Mouse (Mus musculus) A20 (cell line): Measurements from ENCODE around the gene Cfap43.

Source experiments
- DNase-seq: peaks from one replicate; pipeline ENCODE4 v3.0.0-alpha.2; 2011; ENCODE audit warnings: low read depth, low spot score

The Cfap43 gene

GRCm38 (mm10) chr19:47885886-47886285 lies 33.2 kb downstream of the Cfap43 start:
- no peak for DNase-seq

DNA sequence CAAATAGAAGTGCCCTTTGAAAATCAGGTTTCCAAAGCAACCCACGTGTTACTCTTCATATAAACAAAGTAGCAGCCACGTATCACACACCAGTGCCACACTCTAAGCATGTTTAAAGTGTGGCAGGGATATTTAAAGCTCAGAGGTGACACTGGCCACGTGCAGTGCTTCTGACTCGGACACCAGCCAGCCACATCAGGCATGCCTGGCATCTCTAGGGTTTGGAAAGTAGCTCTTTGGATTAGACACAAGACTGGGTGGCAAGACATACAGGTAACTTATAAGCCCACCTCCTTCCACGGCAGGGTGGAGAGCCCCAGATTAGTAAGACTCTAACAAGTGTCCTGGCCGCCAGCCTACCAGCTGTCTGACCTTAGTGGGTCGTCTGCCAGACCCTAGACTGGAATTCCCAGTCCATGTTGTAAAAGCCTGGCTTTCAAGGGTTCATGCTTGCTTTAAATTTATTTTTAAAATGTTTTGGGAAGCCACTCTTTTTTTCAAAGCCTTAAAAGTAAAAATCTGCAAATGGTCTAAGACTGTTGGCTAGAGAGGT lies 33.8 kb downstream of the Cfap43 start:
- no peak for DNase-seq

- DNase-seq: no peak
Measured at GRCm38 (mm10) chr19:47884296-47885085, 34.6 kb downstream of the Cfap43 start.

- no peak for DNase-seq
Measured at GRCm38 (mm10) chr19:47882882-47883254, 36.2 kb downstream of the Cfap43 start.

DNA sequence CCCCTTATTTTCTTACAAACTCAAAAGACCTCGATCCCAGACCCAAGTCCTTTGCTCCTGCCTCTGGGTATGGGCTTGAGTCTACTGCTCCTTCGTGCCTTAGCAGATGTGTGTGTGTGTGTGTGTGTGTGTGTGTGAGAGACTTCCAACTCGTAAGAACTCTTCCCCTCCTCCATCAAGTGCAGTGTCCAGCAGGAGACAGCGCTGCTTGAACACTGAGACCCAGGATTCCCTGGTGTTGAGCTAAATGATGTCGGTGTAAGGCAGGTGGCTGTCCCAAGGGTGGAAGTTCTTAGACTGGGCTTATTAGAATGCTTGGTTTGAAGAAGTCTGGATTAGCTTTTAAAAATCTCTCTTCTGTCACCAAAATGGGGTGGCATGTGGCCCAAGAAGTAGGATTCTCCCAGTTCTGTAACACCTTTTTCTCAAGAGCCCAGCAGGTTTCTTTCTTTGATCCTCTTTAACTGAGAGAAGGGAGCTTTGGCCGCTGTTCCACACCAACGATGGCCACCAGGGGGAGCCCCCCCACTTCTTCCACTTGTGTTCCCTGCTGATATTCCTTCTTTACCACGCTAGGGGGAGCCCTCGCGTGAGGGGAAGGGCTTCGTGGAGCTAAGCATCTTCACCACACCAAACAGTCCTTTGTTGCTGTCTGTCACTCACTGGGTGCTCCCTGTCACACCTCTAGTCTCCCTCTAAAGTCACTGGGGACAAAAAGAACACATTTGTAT lies 36.8 kb downstream of the Cfap43 start:
- peak; percentile 88 for DNase-seq

DNA sequence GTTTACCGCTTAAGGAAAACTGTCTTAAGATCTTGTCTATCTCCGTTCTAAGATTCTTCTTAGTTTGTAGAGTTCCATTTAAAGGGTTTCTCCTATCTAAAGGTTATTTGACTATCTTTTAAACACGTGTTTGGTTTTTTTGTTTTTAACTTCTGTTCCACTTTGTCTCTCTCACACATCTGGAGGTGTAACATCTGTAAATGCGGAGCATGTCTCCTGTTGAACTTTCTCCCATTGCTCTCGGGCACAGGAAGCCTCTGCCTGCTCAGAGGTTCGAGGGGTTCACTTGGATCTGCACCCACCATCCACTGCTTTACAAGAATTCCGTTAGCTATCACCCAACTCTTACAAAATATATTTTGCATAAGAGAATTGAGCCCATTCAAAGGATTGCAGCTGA lies 37.5 kb downstream of the Cfap43 start:
- no peak for DNase-seq

DNA sequence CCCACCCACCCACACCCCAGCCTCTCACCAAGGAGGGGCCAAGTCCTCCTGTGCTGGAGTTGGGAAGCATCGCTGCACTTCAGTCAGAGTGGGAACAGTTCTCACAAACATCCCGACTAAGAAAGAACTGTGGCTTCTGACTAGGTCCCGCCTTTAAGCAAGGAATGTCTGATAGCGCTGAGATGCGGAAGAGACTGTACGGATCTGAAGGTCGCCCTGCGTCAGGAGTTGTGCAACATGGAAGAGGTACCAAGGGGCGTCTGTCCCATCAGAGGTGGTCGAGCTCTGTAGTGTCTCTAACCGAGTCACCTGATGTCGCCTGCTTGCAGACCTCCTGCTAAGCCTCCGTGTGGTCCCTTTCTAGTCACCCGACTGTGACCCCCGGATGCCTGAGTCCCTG lies 42.8 kb downstream of the Cfap43 start:
- no peak for DNase-seq

DNA sequence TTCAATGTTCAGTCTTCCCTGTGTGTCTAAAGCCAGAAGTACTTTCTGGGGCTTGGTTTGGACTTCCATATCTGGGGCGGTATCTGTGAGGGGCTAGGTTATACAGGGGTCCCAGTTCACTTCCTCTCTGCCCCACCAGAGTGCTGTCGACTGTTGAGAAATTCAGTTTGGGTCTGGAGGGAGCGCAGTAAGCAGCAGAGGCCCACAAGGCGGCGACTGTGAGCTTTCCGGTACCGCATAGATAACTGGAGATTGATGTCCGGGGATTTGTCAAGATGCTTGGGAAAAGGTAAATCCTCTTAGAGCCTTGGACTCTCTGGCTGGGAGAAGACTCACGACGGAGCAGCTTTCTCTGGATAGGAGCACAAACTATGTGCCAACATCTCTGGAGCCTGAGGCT lies 47.6 kb downstream of the Cfap43 start:
- DNase-seq: no peak

GRCm38 (mm10) chr19:47870102-47870666 lies 48.9 kb downstream of the Cfap43 start:
- no peak for DNase-seq

- DNase-seq: no peak
Measured at GRCm38 (mm10) chr19:47869516-47869915, 49.6 kb downstream of the Cfap43 start.

- no peak for DNase-seq
Measured at GRCm38 (mm10) chr19:47868951-47869350, 50.1 kb downstream of the Cfap43 start.

- DNase-seq: no peak
Measured at GRCm38 (mm10) chr19:47867628-47868175, 51.4 kb downstream of the Cfap43 start.

DNA sequence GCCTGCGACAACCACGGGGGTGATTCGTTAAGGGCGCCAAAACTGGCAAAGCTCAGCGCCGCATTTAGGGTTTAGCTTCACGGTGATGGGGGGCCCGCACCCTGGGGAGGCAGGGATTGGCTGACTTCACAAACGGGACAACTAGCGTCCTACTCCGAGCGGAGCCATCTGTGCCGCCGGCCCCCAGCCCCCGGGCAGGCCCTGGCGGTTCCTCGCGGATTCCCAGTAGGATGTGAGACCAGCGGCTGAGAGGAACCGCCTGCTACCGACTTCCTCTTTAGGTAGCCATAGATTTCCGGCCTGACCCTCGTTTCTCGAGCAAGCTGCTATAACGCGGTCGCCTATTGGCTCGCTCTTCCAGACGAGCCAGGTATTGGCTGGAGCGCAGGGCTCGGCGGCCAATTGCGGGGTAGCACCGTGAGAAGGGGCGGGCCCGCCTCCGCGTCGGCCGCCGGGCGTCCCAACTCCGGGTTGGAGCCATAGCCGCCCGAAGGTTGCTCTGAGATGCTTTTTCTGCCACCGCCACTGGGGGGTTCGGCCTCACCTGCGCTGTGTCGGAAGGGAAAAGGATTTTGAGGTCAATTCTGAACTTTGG lies 53.6 kb downstream of the Cfap43 start, which contains the start of gene Gsto2:
Gsto2 (plus strand) TSS at position 182 of the 595 bp plus-strand sequence.
- peak; percentile 97 for DNase-seq

GRCm38 (mm10) chr19:47864721-47865120 lies 54.4 kb downstream of the Cfap43 start:
- DNase-seq: no peak

- DNase-seq: no peak
Measured at GRCm38 (mm10) chr19:47864051-47864450, 55.0 kb downstream of the Cfap43 start.

- no peak for DNase-seq
Measured at GRCm38 (mm10) chr19:47862581-47862980, 56.5 kb downstream of the Cfap43 start.

- DNase-seq: no peak
Measured at GRCm38 (mm10) chr19:47859180-47859579, 59.9 kb downstream of the Cfap43 start.

GRCm38 (mm10) chr19:47857957-47858942 lies 60.8 kb downstream of the Cfap43 start:
- DNase-seq: no peak

DNA sequence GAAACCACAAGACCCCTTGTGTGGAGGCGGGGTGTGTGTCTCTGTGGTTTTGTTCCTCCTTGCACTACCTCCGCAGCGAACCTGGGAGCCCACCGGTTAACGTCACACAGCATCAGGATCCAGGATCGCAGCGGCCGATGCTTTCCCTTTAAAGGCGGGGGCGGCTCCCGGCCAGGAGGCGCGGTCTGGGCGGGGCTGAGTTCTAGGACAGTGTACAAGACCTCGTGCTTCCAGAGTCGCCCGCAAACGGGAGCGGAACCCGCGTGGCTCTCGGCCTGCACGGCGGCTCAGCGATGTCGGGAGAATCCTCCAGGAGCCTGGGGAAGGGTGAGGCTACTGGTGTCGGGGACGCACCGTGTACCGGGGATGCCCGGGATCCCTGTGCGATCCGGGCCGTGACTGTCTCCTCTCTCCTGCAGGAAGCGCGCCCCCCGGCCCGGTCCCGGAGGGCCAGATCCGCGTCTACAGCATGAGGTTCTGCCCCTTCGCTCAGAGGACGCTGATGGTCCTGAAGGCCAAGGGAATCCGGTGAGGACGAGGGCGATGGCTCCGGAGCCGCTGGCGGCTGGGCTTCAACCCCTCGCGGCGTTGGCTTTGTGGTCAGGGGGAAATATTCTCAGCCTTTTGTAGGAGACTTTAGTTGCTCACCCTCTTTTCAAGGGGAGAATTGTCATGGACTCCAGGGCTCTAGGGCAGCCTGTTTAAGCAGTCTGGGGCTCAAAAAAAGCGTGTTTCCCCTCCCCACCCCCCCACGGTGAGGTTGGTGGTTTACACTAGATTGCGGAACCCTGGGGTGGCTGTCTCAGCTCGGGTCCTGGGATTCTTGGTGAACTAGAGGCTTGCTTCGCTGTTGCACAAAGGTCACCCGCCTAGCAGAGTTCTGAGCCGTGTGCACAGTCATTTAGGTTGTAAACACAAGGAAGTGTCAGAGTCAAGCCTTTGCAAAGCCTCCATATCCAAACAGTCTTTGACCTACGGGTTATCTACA lies 64.0 kb downstream of the Cfap43 start, which contains the start of gene Gsto1:
Gsto1 (plus strand) TSS at position 175 of the 988 bp plus-strand sequence.
- DNase-seq: peak; percentile 82
